Mouse (Mus musculus) lung, postnatal 10 days (tissue): ENCODE data around the gene Utp6.
"Not testable (repeated sequence)": the region's sequence is repeated elsewhere in the genome, so short reads cannot be mapped to it uniquely, and the experiment has no call there.

Experiments
- DNase-seq: peaks from one replicate; pipeline ENCODE4 v3.0.0; 2021

Utp6 gene

GRCm38 (mm10) chr11:79962125-79962876, at the start of gene Utp6:
TSS of gene Utp6 (minus strand) at chr11:79962390.
- peak; percentile 99 for DNase-seq

GRCm38 (mm10) chr11:79994271-79994988, 32.2 kb upstream of the Utp6 start:
- no peak for DNase-seq

GRCm38 (mm10) chr11:79993356-79994270, 31.4 kb upstream of the Utp6 start:
- peak; percentile 10 for DNase-seq

GRCm38 (mm10) chr11:79992592-79993355, 30.6 kb upstream of the Utp6 start, which contains the start of gene Suz12:
TSS of gene Suz12 (plus strand) at chr11:79993106.
- DNase-seq: peak; percentile 97

GRCm38 (mm10) chr11:79992035-79992591, 29.9 kb upstream of the Utp6 start:
- DNase-seq: no peak

GRCm38 (mm10) chr11:79991600-79991999, 29.4 kb upstream of the Utp6 start:
- no peak for DNase-seq

GRCm38 (mm10) chr11:79990120-79990519, 27.9 kb upstream of the Utp6 start:
- no peak for DNase-seq

GRCm38 (mm10) chr11:79987896-79988295, 25.7 kb upstream of the Utp6 start:
- no peak for DNase-seq

GRCm38 (mm10) chr11:79986886-79987285, 24.7 kb upstream of the Utp6 start:
- no peak for DNase-seq

- DNase-seq: not testable (repeated sequence)
These were observed 15.6 kb upstream of the Utp6 start for GRCm38 (mm10) chr11:79977747-79978146.

GRCm38 (mm10) chr11:79977061-79977460, 14.9 kb upstream of the Utp6 start:
- DNase-seq: not testable (repeated sequence)

- DNase-seq: not testable (repeated sequence)
These were observed 14.5 kb upstream of the Utp6 start for GRCm38 (mm10) chr11:79976645-79977044.

GRCm38 (mm10) chr11:79976222-79976621, 14.0 kb upstream of the Utp6 start:
- DNase-seq: no peak

- DNase-seq: no peak
These were observed 13.2 kb upstream of the Utp6 start for GRCm38 (mm10) chr11:79975377-79975776.

GRCm38 (mm10) chr11:79973626-79974476, 11.7 kb upstream of the Utp6 start:
- DNase-seq: peak; percentile 43

- no peak for DNase-seq
These were observed 10.9 kb upstream of the Utp6 start for GRCm38 (mm10) chr11:79973133-79973532.

GRCm38 (mm10) chr11:79967752-79968151, 5.6 kb upstream of the Utp6 start:
- no peak for DNase-seq

- peak; percentile 75 for DNase-seq
These were observed 3.7 kb upstream of the Utp6 start for GRCm38 (mm10) chr11:79965896-79966295.

GRCm38 (mm10) chr11:79963212-79963974, 1.2 kb upstream of the Utp6 start:
- no peak for DNase-seq

- DNase-seq: no peak
These were observed 640 bp upstream of the Utp6 start for GRCm38 (mm10) chr11:79962877-79963183.
